Mouse (Mus musculus) adrenal gland, adult 8-10 months (tissue): ENCODE results near the gene Tcf25. TPM values are rescaled to one million over a fixed set of nuclear protein-coding genes. Genes with fewer than 3 reads are reported as not detected.
A peak's percentile ranks its signal among the peaks of the same experiment; 100 is the strongest.

Experiments used
- DNase-seq: peaks from one replicate; pipeline ENCODE4 v3.0.0; 2022
- total RNA-seq, 4 experiments: library from RNA; stranded (reverse); gene quantifications; 2 replicates each; pipeline ENCODE4 v1.2.4; 2022

The Tcf25 gene
- 100 to 1,000 TPM; 223 to 301 (median 278) TPM for total RNA-seq

DNA sequence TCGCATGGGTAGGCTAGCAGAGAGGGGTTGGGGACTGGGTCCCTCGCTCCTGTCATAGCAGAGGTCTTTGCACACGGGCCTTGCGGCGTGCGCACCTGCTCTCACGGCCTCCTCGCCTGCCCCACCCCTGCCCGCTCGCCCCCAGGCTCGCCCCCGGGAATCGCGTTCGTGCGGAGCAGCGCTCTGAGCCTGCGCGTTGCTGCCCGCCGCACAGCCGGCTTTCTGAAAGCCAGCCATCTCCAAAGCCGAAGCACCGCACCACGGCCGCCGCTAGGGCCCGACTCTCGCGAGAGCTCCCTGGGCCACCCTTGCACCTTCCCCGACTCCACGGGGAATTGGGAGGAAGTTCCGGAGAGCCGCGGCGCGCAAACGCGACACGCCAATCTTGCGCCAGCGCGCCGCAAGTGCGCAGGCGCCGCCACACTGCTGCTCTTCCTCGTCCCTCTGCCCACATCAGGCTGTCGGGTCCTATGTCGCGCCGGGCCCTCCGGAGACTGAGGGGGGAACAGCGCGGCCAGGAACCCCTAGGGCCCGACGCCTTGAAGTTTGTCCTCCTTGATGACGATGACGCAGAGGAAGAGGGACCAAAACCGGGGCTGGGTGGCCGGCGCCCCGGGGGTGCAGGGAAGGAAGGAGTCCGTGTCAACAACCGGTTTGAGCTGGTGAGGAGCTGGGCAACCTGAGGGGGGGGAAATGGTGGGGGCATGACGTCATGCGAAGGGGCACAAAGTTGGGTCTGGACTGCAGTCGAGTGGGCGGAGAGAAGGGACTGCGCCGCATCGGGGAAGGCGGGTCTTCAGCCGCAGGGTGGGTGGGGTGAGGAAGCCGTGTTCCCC, at the start of gene Tcf25:
TSS of gene Tcf25 (plus strand) at position 351 of the 836 bp plus-strand sequence.
- peak; percentile 94 for DNase-seq

DNA sequence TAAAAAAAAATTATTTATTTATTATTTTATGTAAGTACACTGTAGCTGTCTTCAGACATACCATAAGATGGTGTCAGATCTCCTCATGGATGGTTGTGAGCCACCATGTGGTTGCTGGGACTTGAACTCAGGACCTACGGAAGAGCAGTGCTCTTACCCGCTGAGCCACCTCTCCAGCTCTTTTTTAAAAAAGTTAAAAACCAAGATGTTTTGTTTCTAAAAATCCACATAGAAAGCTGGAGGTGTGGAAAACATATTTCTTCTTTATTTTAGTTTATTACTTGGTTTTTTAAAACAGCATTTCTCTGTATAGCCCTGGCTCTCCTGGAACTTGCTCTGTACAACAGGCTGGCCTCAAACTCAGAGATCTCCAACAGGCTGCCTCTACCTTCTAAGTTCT, 45.0 kb upstream of the Tcf25 start:
- DNase-seq: no peak

DNA sequence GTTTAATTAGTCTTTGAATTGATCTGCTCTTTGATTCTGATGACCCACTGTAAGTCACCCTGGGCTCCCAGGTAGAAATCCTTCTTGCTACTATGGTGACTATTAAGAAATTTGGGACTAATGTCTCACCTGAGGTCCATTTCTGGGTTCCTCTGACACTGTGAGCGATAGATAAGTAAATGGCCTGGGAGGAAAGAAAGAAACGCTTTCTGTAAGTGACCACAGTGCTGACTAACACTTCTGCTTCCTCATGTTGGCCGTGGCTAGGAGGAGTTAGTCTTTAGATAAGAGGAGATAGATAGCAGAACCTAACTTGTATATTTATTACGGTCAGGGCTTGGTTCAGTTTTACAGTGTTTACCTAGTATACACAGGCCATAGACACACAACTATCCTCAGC, 44.2 kb upstream of the Tcf25 start:
- no peak for DNase-seq

DNA sequence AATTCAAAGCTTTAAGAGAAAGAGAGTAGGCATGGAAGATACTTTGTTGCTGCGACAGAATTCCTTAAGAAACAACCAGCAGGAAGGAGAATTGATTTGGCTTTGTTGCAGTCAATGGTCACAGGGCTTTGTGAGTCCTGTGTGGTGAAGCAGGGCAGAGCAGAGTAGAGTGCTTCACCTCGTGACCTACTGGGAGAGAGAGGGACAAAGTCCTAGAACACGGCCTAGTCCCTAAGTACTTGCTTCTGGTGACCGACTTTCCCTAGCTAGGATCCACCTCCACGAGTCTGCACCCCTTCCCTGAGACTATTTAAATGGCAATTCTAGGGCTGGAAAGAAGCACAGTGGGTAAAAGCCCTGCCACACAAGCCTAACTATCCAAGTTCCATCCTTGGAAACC, 43.6 kb upstream of the Tcf25 start:
- DNase-seq: no peak

DNA sequence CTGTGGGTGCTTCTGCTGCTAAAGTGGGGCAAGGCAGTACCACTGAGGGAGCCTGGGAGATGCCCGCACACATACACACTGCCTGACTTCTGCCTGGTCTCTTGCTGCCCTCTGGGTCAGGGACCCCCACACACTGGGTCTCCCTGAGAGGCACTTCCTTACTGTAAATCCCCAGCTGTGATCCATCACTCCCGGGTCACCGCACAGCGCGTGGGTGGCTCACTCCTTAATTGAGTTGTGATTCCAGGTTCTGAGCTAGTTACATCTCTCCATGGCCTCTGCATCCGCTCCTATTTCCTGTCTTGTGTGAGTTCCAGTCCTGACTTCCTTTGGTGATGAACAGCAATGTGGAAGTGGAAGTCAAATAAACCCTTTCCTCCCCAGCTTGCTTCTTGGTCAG, 42.9 kb upstream of the Tcf25 start:
- DNase-seq: no peak

DNA sequence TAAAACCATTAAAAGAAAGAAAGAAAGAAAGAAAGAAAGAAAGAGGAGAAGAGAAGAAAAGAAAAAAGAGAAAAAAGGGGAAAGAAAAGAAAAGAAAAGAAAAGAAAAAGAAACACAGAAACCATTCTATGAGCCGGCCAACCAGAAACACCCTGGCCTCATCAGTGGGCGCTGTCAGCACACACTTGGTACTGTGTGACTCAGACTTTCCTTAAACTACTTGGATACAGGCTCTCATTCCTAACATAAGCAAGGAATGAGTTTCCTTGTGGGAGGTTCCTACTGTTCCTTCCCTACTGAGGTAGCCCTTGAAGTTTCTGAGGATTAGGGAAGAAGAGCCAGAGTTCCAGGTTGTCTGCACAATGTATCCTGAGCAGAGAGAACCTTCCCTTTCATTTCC, 42.3 kb upstream of the Tcf25 start:
- no peak for DNase-seq

DNA sequence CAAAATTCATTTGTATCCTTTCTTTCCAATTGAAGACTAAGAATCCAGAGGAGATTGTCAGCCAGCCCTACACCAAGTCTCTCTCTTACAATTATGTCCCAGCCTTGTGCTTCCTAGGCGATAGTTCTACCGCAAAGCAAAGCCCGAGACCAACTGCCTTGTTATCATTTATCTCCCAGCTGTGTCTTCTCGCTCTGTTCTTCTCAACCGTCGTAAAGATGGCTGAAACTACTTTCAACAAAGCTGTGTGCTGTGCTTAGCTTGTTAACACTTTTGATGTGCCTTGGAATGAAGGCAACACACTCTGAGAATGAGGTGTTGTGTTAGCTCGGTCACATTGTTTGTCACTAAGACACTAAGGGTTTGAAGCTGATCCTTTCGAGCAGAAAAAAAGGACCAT, 41.7 kb upstream of the Tcf25 start:
- no peak for DNase-seq

DNA sequence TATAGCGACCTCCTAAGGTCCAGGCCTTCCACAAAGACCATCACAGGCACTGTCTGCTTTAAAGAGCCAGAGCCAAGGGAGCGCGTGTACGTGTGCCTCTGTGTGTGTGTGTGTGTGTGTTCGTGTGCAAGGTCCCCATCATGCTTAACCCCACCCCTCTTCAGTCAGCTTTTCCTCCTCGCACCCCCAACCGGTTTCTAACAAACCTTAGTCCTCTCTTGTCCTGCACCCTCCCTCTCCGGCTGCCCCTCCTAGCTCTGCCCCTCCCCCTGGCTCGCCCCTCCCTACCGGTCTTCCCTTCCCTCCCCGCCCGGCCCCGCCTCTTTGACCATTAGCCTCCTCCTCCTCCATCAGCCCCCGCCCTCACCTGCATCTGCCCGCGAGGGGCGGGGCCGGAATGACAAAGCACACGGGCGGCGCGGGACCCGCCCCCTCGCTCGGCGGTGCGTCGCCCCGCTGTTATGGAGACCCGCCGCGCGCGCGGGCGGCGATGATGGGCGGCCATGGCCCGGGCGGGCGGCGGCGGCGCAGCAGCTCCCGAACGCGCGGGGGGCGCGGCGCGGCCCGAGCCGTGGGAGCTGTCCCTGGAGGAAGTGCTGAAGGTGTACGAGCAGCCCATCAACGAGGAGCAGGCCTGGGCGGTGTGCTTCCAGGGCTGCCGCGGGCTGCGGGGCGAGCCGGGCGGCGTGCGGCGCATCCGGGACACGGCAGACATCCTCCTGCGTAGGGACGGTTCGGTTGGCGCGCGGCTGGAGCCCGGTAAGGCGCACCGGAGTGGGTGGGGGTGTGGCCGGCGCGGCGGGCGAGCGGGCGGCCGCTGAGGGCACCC, 41.1 kb upstream of the Tcf25 start, which contains the start of gene Spire2:
TSS of gene Spire2 (plus strand) at position 452 of the 829 bp plus-strand sequence.
- DNase-seq: peak; percentile 40

DNA sequence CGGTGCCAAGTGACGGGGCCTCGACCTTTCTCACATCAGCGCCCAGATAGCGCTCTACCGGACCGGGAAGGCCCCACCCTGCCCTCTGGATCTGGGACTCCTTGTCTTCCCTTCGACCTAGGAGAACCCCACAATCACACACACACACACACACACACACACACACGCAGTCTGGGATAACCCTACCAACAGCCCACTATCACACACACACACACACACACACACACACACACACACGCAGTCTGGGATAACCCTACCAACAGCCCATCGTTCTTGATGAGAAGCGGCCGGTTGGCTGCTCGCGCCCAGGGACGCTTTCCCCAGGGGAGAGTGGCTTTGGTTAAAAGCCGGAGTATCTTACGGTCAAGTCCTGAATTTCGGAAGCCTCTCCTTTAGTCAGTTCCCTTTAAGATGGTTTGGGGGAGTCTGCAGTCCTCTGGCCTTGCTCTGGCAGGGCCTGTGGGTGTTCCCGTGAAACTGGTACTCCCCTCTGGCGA, 40.4 kb upstream of the Tcf25 start:
- DNase-seq: no peak

DNA sequence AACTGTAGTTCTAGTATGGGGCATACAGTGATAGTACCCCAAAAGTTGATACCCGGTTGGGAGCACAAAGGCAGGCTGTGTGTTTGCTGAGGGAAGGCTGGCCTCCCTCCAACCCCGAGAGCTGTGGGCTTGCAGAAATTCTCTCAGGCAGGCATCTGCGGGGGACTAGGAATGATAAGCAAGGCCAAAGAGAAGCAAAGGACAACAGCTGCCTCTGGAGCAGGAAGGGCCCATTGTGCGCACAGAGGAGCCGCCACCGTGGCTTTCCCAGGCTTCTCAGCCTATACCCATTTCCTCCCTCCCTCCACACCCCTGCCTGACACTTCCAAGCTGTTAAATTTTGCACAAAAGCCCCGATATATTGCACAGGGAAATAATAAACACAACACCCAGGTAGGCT, 39.7 kb upstream of the Tcf25 start:
- no peak for DNase-seq

DNA sequence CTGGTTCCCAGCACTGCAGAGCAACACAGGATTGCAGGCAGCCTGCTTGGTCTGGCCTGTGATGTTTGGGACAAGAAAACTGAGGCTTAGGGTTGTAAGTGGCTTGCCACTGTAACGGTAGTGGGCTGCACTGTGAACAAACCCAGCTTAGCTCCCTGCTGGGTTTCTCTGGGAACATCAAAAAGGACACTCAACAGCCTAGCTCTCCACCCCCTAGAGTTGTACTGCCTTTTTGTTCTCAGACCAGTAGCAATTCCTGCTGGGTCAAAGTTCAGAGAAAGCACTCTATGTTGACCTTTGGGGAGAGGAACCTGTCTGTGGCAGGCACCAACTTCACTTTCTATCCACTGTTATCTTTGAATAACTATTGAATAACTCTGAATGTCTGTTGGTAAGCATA, 39.1 kb upstream of the Tcf25 start:
- DNase-seq: no peak

DNA sequence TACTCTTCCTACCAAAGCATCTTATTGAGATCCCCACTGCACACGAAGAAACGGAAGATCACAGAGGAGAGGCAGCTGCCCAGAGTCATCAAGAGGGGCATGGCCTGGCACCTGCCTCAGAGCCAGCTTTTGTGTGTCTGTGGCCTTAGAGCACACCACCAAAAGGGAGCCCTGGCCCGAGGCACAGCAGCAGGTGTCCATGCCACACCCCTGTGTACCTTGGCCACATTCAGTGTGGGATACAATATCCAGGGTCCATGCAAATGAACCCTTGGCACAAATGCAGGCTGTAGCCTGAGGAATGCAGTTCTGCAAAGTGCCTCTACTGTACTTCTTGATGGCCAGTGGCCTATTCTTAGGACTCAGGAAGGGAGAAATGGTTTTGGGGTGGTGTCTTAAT, 36.1 kb upstream of the Tcf25 start:
- DNase-seq: no peak

DNA sequence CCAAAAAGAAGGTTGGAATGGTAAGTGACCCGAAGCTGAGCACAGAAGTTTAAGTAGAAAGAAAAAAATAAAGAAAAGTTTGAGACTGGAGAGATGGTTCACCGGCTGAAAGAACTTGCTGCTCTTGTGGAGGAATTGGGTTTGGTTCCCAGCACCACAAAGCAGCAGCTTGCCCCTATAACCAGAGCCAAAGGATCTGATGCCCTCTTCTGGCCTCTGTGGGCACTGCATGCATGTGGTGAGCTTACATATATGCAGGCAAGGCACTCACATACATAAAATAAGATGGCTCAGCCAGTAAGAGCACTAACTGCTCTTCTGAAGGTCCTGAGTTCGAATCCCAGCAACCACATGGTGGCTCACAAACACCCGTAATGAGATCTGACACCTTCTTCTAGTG, 33.5 kb upstream of the Tcf25 start:
- no peak for DNase-seq

DNA sequence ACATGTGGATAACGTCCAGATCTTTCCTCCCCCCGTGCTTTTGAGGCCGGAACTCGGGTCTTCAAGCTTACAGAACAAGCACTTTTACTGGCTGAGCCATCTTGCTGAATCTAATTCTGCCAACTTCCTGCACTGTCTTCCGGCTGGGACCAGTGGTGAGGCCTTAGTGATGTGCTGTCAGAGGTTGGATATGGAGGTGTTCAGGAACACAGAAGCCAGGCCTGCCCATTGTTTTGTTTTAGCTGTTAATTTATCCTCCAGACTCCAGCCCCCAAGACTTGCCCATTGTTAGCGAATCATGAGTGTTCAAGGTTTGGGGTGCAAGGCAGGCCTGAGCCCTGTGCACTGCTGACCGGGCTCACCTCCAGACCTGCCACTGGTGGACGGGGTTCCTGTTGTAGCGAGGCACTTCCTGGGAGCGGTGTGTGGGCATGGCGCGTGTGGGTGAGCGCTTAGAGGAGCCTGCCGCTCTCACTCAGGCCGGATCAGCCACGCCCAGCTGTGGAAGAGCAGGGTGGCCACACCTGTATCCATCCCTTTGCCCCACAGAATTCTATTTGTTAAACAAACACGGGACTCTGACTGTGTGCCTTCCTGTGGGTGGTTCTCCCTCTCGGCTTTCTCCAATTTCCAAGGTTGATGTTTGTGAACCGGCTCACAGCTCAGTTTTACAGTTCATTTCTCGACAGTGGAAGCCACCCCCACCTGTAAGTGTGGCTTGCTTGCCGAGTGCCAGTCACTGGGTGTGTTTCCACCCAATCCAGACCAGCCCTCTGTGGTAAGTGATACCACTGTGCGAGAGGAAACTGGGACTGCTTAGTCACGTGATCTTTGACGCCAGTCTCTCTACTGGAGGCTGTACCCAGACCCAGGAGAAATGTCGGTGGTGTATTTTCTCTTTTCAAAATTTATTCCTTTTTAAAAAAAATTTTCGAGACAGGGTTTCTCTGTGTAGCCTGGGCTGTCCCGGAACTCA, 32.2 kb upstream of the Tcf25 start:
- DNase-seq: no peak

DNA sequence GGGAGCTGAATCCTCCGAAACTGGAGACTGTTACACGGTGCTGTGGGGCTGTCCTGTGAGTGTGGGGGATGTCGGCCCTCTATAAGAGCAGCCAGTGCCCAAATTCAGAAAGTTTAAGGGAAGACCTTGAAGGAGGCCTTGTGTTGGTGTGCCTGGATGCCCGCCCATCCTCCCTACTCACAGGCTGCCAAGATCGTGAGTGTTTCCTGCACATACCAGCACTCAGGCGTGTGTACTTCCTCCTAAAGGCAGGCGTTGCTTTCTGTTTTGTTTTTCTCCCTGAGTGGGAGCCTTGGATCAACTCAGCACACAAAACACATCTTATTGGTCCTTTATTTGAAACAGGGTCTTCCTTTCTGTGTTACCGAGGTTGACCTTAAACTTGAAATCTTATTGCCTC, 31.3 kb upstream of the Tcf25 start:
- DNase-seq: no peak

DNA sequence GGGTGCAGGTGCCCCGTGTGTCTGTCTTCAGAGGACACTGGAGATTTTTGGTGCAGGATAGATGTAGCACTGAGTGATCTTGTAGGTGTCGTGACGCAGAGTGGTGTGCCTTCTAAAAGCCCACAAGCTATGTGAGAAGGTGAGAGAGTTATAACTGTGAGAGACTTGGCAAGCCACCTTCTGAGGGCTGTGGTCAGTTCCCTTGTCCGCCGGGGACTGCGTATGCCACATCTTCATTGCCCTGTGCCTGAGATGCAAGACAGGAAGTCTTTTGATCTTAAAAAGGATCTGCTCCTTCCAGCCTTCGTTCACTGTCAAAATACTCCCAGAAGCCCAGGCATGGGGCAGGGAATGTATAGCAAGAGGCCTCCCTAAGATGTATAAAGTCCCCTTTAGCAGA, 30.6 kb upstream of the Tcf25 start:
- no peak for DNase-seq

DNA sequence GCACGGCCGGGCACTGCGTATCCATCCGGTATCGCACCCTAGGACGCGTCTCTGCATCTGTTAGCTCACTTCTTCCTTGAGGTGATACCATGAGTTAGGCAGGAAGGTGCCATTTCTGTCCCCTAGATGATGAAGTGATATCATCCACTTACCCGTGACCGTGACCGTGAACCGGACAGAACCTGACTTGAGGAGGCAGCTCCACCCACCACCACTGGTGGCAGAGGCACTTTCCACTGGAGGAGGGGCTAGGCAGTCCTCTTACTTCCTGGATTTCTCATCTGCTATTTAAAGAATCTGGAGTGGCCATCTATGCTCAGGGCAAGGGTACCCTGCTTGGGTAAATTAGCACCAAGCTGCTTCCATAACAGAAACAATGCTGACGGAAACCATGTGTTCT, 30.1 kb upstream of the Tcf25 start:
- DNase-seq: no peak

DNA sequence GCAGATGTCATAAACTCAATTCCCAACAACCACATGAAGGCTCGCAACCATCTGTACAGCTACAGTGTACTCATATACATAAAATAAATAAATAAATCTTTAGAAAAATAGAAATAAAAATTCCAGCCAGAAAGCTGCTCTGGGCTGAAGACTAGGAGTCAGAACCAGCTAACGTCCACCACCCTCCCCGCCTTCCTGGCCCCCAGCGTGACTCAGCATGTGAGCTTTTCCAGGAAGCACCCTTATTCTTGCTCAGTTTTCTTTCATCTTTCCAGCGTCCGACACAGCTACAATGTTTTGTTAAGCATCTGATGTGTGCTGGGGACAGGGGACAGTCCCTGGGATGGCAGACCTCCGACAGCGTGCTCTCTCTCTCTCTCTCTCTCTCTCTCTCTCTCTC, 28.4 kb upstream of the Tcf25 start:
- no peak for DNase-seq

DNA sequence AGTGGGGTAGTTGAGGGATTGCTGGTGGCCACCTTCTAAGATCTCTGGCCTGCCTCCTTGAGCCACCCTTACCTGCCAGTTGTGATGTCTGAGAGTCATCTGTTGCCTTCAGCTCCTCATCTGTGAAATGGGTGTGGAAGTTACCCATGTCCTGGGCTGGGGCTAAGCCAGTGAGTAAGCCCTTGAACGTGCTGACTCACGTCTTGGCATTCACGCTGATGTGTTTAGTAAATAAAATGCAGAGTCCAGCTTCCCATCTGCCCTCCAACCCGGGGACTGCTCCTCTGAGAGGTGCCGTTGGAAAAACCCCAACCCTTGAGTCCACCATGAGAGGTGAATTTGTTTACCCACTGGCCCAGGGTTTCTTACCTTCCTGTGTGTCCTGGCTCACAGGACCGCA, 27.7 kb upstream of the Tcf25 start:
- no peak for DNase-seq

DNA sequence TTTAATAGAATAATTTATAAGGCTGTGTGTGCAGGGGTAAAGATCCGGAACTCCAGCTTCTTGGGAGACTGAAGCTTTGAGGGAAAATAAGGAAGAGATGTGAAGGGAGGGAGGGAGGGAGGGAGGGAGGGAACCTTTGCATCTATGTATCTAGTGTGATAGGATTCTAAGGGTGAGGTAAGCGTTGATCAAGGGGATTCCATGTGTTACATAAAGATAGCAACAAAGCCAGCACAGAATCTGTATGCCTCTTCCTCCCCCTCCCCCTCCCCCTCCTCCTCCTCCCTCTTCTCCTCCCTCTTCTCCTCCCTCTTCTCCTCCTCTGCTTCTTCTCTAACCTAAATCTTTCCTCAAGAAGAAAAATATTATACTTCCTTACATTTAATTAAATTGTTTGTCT, 26.3 kb upstream of the Tcf25 start:
- no peak for DNase-seq

DNA sequence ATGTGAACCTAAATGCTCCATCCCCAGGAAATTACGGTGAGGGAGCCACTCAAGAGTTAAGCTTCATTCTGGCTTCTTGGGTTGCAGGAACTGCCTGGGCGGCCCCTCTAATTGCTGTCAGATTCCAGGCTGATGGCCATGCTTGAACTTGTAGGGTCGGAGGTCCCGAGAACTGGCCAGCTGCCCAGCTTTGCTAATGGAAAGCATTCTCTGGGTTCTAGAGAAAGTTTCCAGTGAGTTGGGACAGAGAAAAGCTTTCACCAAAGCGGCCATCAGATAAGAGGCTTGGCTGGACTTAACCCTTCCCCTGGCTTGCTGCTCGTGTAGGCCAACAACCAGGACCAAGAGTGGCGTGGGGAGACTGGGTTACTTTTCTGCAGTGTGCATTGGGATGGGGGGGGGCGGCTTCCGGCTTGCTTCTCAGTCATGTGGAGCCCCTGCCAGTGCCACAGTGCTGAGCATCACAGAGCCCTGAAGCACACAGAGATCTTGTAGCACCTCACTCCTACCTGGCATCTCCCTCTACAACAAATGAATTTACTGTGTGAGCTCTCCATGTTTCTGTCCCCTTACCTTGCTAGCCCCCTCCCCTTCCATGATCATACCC, 25.2 kb upstream of the Tcf25 start:
- no peak for DNase-seq

DNA sequence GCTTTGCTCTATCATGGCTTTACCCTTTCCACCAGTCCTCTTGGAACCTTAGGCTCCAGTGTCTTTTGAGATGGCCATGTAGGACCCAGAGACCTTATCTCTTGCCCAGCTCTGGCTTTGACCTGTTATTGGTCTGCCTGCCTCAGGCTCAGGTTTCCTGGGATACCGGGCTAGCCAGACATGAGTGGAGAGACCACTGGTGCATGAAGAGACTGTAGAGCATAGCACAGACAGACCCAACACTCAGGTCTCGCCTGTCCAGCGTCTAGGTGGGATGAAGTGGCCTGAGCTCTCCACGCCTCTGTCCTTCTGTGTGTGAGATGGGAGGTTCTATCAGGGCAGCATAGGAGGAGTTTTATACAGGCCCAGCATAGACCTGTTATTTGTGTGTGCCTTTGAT, 24.5 kb upstream of the Tcf25 start:
- no peak for DNase-seq
